Mouse (Mus musculus): ENCODE measurements around the gene Muc4. TPM values are rescaled to one million over a fixed set of nuclear protein-coding genes. Genes with fewer than 3 reads are reported as not detected.

Muc4 gene
- polyA plus RNA-seq (2017; shearing (Covaris generic)): 0.04 TPM

GRCm38 (mm10) chr16:32735586-32735985, at the start of gene Muc4:
Gene Muc4, plus strand, starts transcription at chr16:32735886.

GRCm38 (mm10) chr16:32797426-32797689, 61.7 kb downstream of the Muc4 start, which contains the start of gene Muc20:
Gene Muc20, minus strand, starts transcription at chr16:32797435.

GRCm38 (mm10) chr16:32810321-32810720, 74.6 kb downstream of the Muc4 start, which contains the start of gene Smbd1:
Gene Smbd1, minus strand, starts transcription at chr16:32810477.

Other genes starting within 250 kb of the Muc4 start
- gene Slc51a, start 248.0 kb upstream of the Muc4 start, polyA plus RNA-seq (2017; shearing (Covaris generic)): 0.12 TPM
- gene Zdhhc19, start 239.6 kb upstream of the Muc4 start, polyA plus RNA-seq (2017; shearing (Covaris generic)): not detected
- 28.8 TPM for gene Tfrc, start 127.0 kb upstream of the Muc4 start, polyA plus RNA-seq (2017; shearing (Covaris generic))
- gene Tnk2, start 92.0 kb upstream of the Muc4 start, polyA plus RNA-seq (2017; shearing (Covaris generic)): 20.3 TPM
- 0.38 TPM for gene Muc20, start 61.5 kb downstream of the Muc4 start, polyA plus RNA-seq (2017; shearing (Covaris generic))
- not detected for gene Smbd1, start 74.6 kb downstream of the Muc4 start, polyA plus RNA-seq (2017; shearing (Covaris generic))
- gene Fyttd1, start 141.6 kb downstream of the Muc4 start, polyA plus RNA-seq (2017; shearing (Covaris generic)): 71.2 TPM
- gene Rubcn, start 141.9 kb downstream of the Muc4 start, polyA plus RNA-seq (2017; shearing (Covaris generic)): 18.7 TPM
- 74.1 TPM for gene Lrch3, start 178.2 kb downstream of the Muc4 start, polyA plus RNA-seq (2017; shearing (Covaris generic))

All from CD4-positive, CD25-positive, alpha-beta regulatory T cell (primary cell).